Mouse (Mus musculus) c-Kit-positive CD71-negative TER-119-negative erythroid progenitor cells, embryonic 14.5 days (primary cell): ENCODE data around the gene Baz1a.
"Not testable (repeated sequence)": the region's sequence is repeated elsewhere in the genome, so short reads cannot be mapped to it uniquely, and the experiment has no call there.

Experiments
- DNase-seq: peaks from one replicate; pipeline ENCODE4 v3.0.0-alpha.2; 2013; ENCODE audit warnings: low read depth

The Baz1a gene

GRCm38 (mm10) chr12:55007361-55008008, 6.7 kb downstream of the Baz1a start:
- DNase-seq: no peak

DNA sequence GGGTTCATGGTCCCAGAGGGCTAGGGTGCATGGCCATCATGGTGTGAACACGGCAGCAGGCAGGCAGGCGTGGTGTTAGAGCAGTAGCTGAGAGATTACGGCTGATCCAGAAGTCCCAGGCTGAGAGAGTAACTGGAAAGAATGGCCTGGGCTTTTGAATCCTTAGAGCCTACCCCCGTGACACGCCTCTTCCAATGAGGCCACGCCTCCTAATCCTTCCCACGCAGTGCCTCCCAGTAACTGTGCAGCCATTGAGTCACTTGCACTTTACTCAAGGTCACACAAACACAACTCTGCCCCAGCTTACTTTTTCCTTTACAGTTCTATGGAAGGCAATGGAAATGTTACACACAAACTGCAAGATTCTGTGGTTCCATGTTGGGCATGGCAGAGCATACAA, 8.1 kb downstream of the Baz1a start:
- DNase-seq: no peak

GRCm38 (mm10) chr12:55004396-55004795, 9.8 kb downstream of the Baz1a start:
- DNase-seq: no peak

DNA sequence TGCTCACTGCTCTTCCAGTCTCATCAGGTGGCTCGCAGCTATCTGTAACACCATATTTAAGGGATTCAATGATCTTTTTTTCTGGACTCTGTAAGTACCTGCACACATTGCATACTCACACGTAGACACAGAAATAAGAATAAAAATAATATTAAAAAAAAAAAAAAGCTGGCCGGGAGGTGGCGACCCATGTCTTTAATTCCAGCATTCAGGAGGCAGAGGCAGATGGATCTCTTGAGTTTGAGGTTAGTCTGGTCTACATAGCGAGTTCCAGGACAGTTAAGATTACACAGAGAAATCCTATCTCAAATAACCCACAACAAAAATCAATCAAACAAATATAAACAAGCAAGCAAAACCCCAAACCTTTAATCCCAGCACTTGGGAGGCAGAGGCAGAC, 10.3 kb downstream of the Baz1a start:
- no peak for DNase-seq

DNA sequence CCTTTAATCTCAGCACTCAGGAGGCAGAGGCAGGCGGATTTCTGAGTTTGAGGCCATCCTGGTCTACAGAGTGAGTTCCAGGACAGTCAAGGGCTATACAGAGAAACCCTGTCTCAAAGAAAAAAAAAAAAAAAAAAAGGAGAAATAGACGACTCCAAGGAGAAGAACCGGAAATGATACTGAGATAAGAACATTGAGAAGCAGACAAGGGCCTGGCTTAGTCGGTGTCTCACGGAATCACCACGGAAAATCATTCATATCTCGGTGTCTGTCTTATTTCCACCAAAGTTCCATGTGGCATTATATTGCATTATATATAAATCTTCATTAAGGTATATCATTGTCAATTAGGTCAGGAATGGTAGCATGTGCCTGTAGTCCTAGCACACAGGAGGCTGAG, 11.6 kb downstream of the Baz1a start:
- DNase-seq: not testable (repeated sequence)

- DNase-seq: peak; percentile 60
These were observed 15.0 kb downstream of the Baz1a start for GRCm38 (mm10) chr12:54999016-54999690.

DNA sequence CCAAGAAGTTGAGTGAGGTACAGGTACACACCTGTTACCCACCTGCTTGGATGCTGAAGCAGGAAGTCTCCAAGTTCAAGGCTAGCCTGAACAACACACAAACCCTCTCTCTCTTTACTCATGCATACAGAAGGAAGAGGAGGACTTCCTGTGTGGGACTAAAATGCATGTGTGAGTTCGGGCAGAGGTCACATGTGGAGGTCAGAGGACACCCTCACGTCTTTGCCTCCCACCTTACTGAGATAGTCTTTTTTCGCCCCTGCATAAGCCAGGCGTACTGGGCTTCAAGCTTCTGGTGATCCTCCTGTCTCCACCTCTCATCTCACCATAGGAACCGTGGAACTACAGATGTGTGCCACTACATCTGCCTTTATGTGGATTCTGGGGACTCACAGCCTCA, 15.7 kb downstream of the Baz1a start:
- DNase-seq: no peak

DNA sequence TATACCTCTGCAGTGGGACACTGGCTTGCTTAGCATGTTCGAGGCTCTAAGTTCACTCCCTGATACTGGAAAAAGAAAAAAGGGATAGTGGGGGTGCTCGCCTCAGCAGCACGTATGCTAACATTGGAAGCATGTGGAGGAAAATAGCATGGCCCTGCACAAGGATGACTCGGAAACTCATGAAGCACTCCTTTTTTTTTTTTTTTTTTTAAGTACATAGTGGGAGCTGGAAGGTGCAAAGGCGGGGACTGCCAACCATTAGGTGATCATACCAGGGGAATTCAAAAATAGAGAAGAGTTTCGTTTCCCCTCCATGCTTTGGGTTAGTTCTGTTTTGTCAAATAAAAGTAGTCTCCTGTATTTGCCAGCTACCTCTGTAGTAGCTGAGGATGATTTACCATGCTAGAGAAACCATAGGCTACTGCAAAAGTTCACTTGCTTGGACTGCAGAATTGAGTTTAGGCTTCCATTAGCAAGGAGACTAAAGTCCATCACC, 17.1 kb downstream of the Baz1a start:
- no peak for DNase-seq

- DNase-seq: no peak
These were observed 18.2 kb downstream of the Baz1a start for GRCm38 (mm10) chr12:54995965-54996364.

DNA sequence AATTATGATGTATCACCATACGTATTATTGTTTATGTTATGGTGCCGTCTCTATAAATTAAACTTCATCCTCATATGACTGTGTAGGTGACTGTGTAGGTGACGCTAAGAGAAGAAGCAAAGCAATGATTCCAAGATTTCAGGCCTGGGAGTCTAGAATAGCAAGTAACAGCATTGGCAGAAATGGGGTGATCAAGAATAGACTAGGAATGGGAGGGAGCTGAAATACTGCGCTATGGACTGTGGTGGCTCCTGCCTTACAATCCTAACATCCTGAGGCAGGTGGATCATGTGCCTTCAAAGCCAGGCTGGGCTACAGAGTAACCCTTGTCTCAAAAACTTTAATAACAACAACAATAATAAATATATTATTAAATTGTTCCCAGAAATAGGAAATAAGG, 19.7 kb downstream of the Baz1a start:
- DNase-seq: no peak

DNA sequence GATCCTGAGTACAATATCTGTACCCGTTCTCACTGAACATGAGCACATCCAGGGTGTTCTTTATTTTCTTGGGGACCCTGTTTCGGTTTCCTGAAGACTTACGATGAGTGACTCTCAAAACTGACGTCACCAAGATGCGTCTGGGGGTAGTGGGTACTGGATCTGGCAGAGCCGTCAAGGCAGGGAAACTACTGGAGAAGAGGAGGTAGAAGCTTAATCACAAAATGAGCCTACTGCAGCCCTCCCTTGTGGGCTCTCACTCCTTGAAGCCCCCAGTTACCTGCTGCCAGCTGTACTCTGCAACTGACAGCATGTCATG, 20.1 kb downstream of the Baz1a start:
- DNase-seq: no peak

- no peak for DNase-seq
These were observed 20.7 kb downstream of the Baz1a start for GRCm38 (mm10) chr12:54993246-54994067.

GRCm38 (mm10) chr12:54992814-54993213, 21.3 kb downstream of the Baz1a start:
- DNase-seq: no peak

- DNase-seq: no peak
These were observed 25.8 kb downstream of the Baz1a start for GRCm38 (mm10) chr12:54988323-54988850.

GRCm38 (mm10) chr12:54987156-54987555, 27.0 kb downstream of the Baz1a start:
- no peak for DNase-seq

DNA sequence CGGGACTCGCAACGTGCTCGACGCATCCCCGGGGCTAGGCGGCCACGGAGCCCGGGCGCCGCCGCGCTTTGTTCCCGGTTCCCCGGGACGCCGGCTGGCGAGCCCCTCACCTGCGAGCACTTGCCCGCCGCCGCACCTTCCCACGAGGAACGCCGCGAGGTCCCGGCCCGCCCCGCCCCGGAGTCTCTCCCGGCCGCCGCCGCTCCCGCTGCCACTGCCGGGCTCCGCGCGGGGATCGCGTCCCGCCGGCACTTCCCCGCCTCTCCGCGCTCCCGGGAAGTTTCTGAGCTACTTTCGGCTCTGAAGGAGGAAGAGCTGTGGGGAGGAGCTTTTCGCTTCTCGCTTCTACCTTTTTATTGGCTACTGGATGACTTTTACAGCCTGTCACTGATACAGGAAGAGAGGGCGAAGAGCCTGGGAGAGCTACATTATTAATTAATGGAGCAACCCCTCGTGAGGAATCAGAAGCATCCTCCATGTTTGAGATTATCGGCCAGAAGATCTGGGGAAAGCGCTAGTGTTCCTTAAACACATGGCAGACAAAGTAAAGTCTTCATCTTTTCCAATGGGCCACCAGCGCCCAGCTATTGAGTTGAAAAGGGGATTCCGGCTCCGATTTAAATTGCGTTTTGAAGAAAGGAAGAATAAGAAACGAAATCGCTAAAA, 28.0 kb downstream of the Baz1a start, which contains the start of gene Gm20403:
Gm20403 (minus strand) TSS at position 478 of the 666 bp plus-strand sequence.
- DNase-seq: peak; percentile 64

DNA sequence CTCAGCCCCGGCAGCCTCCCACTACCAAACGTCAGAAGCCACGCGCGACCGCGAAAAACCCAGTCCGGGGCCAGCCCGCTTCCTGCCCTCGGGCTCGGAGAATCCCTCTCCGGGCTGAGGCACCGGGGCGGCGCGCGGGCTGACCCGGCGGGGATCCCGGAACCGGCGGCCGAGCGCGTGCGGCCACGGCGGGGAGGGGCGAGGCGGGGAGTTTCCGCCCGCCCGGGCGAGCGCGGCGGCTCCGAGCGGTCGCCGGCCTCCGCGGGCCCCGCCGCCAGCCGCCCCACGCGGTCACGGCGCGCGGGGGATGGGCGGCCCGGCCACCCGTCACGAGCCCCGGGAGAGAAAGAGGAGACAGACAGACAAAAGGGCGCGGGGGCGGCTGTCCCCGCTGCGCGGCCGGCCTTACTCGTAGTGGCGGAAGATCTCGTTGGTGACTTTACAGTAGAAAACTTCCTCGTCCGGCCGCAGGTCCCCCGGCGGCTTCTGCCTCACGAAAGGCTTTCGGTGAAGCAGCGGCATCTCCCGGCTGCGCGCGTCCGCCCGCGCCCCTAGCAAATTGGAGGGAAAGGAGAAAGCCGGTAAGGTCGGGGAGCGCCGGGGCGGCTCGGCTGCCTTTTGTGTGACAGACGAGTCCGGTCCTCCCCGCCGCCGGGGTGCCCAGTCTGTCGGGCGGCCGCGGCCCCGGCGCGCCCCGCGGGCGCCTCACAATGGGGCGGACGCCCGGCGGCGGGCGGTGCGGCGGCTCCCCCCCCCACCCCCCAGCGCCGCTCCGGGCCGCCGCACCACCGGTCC, 28.7 kb downstream of the Baz1a start:
- DNase-seq: no peak

DNA sequence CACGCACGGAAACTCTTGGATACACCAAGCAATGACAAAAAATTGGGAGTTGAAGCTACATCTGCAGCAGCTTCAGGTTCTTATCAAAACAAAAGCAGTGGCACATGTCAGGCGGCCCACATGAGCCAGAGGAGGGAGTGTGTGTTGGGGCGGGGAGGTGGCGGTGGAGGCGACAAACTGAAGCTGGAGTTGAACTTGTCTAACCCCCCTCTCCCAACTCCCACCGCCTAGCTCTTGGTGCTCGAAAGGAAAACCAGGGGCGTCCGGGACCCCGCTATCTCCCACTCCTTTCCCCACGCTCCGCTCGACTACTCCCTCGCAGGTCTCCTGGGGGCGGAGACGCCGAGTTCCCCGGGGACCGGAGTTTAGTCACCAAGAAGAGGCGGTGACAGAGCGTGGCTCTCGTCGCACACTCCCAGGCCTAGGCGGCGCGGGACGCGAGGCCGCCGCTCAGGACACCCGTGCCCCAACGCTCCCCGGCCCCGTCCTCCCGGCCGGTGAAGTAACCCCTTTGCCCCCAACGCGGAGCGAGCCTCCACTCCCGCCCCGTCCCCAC, 29.4 kb downstream of the Baz1a start:
- peak; percentile 49 for DNase-seq

DNA sequence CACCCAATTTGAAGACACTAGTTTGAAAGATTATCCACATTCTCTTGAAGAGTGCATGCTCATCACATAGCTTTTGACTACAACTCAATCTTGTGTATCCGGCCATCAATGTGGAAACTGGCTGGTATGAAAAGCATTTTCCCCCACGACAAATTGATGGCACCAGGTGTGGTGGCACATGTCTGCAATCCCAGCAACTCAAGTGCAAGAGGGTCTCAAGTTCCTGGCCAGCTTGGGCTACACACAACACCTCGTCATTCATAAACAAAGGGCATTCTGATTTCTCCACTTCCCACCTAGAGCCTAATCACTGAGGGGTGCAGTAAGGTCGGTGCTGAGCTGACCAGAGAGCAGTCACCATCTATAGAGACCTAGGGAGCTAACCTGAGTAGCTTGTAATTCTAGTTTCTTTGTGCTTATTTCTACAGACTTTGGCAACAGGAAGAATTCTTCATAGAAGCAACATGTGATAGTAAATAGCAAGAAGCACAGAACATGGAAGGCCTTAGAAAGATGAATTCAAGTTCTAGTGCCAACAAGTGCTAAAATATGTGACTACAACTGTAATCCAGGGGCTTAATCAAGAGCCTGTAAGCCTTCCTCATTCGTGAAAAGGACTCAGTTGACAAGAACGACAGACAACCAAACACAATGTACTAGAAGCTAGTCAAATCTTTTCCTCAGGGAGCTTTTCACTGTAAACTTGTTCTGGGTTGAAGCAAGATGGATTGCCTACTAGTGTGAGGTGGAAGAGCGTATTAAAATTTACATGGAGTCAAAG, 31.0 kb downstream of the Baz1a start:
- DNase-seq: no peak

DNA sequence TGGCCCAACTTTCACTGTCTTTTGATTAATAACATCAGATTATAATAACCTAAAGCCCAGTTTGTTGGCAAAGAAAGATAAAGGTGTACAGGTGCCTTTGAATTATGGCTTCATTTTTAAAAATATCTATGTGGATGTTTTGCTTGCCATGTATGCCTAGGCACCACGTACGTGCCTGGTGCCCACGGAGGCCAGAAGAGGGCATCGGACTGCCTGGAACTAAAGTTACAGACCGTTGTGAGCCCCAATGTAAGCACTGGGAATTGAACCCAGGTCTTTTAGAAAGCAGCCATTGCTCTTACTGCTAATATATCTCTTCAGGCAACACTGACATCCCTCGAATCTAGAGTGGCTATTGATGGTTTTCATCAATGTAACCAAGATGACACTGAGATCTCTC, 32.2 kb downstream of the Baz1a start:
- no peak for DNase-seq
